Mouse (Mus musculus) limb, embryonic 11.5 days (tissue): Measurements from ENCODE around the gene Sh3bgrl2. TPM values are rescaled to one million over a fixed set of nuclear protein-coding genes. Genes with fewer than 3 reads are reported as not detected.

Experiments
- ATAC-seq: fragments of 200-750 bp; cut with Nextera tagmentation; 2 replicates; pipeline ENCODE4 v1.8.0; 2017; ENCODE audit warnings: low read depth; ENCODE audit not compliant: insufficient number of reproducible peaks, low FRiP score, low TSS enrichment
- DNase-seq: peaks from one replicate; pipeline ENCODE4 v3.0.0-alpha.2; 2015; ENCODE audit warnings: low spot score
- H3K27ac ChIP-seq: fragments of 300-500 bp; sonication (generic); replicated peaks from 2 replicates; pipeline ENCODE4 v1.5.1; 2014; ENCODE audit warnings: low read depth, mild to moderate bottlenecking, low read length
- H3K27me3 ChIP-seq: fragments of 300-500 bp; sonication (generic); 2 replicates; pipeline ENCODE4 v1.6.1; 2014; ENCODE audit warnings: mild to moderate bottlenecking, low read length, mixed read lengths; ENCODE audit not compliant: control insufficient read depth, insufficient read depth
- H3K36me3 ChIP-seq: fragments of 300-500 bp; sonication (generic); 2 replicates; pipeline ENCODE4 v1.6.1; 2014; ENCODE audit warnings: mild to moderate bottlenecking, low read length, moderate library complexity, mixed read lengths; ENCODE audit not compliant: control insufficient read depth, insufficient read depth
- H3K4me1 ChIP-seq: fragments of 300-500 bp; sonication (generic); 2 replicates; pipeline ENCODE4 v1.6.1; 2014; ENCODE audit warnings: low read length, mixed read lengths; ENCODE audit not compliant: control insufficient read depth, insufficient read depth
- H3K4me2 ChIP-seq: fragments of 300-500 bp; sonication (generic); 2 replicates; pipeline ENCODE4 v1.6.1; 2014; ENCODE audit warnings: low read depth, mild to moderate bottlenecking, moderate library complexity; ENCODE audit not compliant: severe bottlenecking
- H3K4me3 ChIP-seq: fragments of 300-500 bp; sonication (generic); 2 replicates; pipeline ENCODE4 v1.5.1; 2014; ENCODE audit warnings: low read depth, low read length
- H3K9ac ChIP-seq: fragments of 300-500 bp; sonication (generic); 2 replicates; pipeline ENCODE4 v1.6.1; 2014; ENCODE audit warnings: mild to moderate bottlenecking, low read length
- H3K9me3 ChIP-seq: fragments of 300-500 bp; sonication (generic); 2 replicates; pipeline ENCODE4 v1.6.1; 2016; ENCODE audit warnings: low read length; ENCODE audit not compliant: control insufficient read depth
- WGBS: fragments of 180-500 bp; shearing (Covaris S2); extraction: QIAGEN DNeasy Blood & Tissue Kit; methylation state at CpG from one replicate; pipeline ENCODE4 v1.1.7; 2014; 5-methylcytosine and 5-hydroxymethylcytosine counted together
- polyA plus RNA-seq: library from polyadenylated mRNA; unstranded; fragments of >200 nt; fragmentation: Nextera tagmentation; extraction: Ambion mirVana; gene quantifications from 2 replicates; pipeline ENCODE4 v1.2.1, GENCODE M21; 2014

Sh3bgrl2 gene
- polyA plus RNA-seq, 1 experiment from 2014 or later, result 14.0 TPM

GRCm38 (mm10) chr9:83537921-83538536 lies 10.1 kb upstream of the Sh3bgrl2 start:
- H3K27ac ChIP-seq, result no peak overlapping the region
- no peaks in the 10 kb centered on the region for H3K4me1 ChIP-seq
- no peak for DNase-seq
- no peaks in the 10 kb centered on the region for H3K36me3 ChIP-seq
- no peak overlapping the region for H3K4me3 ChIP-seq
- H3K9ac ChIP-seq, result no peak overlapping the region
- ATAC-seq, result no peak
- H3K9me3 ChIP-seq, result no peaks in the 10 kb centered on the region
- no peaks in the 10 kb centered on the region for H3K27me3 ChIP-seq
- 50% methylated on average over 15 of the region's 15 CpGs for WGBS
- H3K4me2 ChIP-seq, result no peak overlapping the region

- no peak overlapping the region for H3K4me2 ChIP-seq
- DNase-seq (no peak), ATAC-seq (no peak)
- H3K27ac ChIP-seq, result no peak overlapping the region
- 83% methylated on average over 14 of the region's 14 CpGs for whole genome bisulfite sequencing
- no peaks in the 10 kb centered on the region for H3K9me3 ChIP-seq
- H3K27me3 ChIP-seq, result no peaks in the 10 kb centered on the region
- no peaks in the 10 kb centered on the region for H3K36me3 ChIP-seq
- H3K4me3 ChIP-seq, result no peak overlapping the region
- no peaks in the 10 kb centered on the region for H3K4me1 ChIP-seq
- no peak overlapping the region for H3K9ac ChIP-seq
Measured at GRCm38 (mm10) chr9:83539809-83540491, 8.2 kb upstream of the Sh3bgrl2 start.

GRCm38 (mm10) chr9:83540492-83540857 lies 7.7 kb upstream of the Sh3bgrl2 start:
- no peak overlapping the region for H3K4me2 ChIP-seq
- H3K27me3 ChIP-seq, result no peaks in the 10 kb centered on the region
- H3K4me1 ChIP-seq, result no peaks in the 10 kb centered on the region
- no peak overlapping the region for H3K27ac ChIP-seq
- H3K4me3 ChIP-seq, result no peak overlapping the region
- no peak for DNase-seq
- ATAC-seq, result no peak
- no peak overlapping the region for H3K9ac ChIP-seq
- H3K9me3 ChIP-seq, result no peaks in the 10 kb centered on the region
- H3K36me3 ChIP-seq, result no peaks in the 10 kb centered on the region
- WGBS, result 91% methylated on average over 4 of the region's 4 CpGs

DNA sequence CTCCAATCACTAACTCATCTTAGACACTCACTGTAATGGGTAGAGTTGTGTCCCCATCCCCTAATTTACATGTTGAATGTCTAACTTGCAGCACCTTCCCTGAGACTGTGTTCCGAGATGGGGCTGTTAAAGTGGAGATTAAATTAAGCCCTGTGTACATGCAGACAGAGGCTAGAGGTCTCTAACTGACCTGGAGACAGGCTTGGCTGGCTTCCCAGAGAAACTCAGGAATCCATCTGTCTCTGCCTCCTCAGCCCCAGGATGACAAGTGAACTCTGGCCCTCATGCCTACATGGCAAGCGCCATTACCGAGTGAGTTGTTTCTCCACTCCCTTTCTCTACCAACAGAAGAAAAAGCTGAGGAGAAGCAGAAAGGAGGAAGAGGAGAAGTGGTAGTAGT lies 7.2 kb upstream of the Sh3bgrl2 start:
- H3K9ac ChIP-seq, result no peak overlapping the region
- no peak overlapping the region for H3K4me3 ChIP-seq
- no peak overlapping the region for H3K27ac ChIP-seq
- H3K4me1 ChIP-seq, result no peaks in the 10 kb centered on the region
- H3K9me3 ChIP-seq, result no peaks in the 10 kb centered on the region
- DNase-seq (no peak), ATAC-seq (no peak)
- WGBS, result 83% methylated on average over 3 of the region's 3 CpGs
- H3K4me2 ChIP-seq, result no peak overlapping the region
- H3K27me3 ChIP-seq, result no peaks in the 10 kb centered on the region
- H3K36me3 ChIP-seq, result no peaks in the 10 kb centered on the region

DNA sequence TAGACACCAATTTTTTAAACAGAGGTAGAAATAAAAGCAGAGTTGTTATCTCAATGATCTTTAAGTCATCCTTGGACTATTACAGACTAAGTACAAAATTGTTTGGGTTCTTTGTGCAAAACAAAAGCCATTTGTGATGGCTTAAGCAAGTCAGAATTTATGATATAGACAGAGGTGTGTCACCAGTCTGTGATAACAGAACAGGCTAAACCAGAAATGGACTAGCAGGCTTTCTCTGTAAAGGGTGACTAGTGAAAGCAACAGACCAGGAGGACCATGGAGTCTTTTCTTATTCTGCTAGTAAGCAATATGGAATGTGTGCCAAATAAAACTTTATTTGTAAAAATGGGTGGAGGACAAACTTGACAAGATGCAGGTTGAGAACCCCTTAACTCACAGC lies 2.9 kb upstream of the Sh3bgrl2 start:
- ATAC-seq, result no peak
- DNase-seq, result no peak
- no peak overlapping the region for H3K4me2 ChIP-seq
- H3K9me3 ChIP-seq, result no peaks in the 10 kb centered on the region
- H3K27ac ChIP-seq, result no peak overlapping the region
- H3K4me1 ChIP-seq, result no peaks in the 10 kb centered on the region
- no peaks in the 10 kb centered on the region for H3K27me3 ChIP-seq
- no peaks in the 10 kb centered on the region for H3K36me3 ChIP-seq
- H3K9ac ChIP-seq, result no peak overlapping the region
- H3K4me3 ChIP-seq, result no peak overlapping the region

GRCm38 (mm10) chr9:83546316-83546715 lies 1.8 kb upstream of the Sh3bgrl2 start:
- no peak for ATAC-seq
- no peaks in the 10 kb centered on the region for H3K36me3 ChIP-seq
- H3K27me3 ChIP-seq, result no peaks in the 10 kb centered on the region
- no peaks in the 10 kb centered on the region for H3K9me3 ChIP-seq
- no peak overlapping the region for H3K4me3 ChIP-seq
- no peak overlapping the region for H3K27ac ChIP-seq
- DNase-seq, result no peak
- WGBS, result 81% methylated on average over 7 of the region's 7 CpGs
- H3K4me2 ChIP-seq, result no peak overlapping the region
- H3K9ac ChIP-seq, result no peak overlapping the region
- H3K4me1 ChIP-seq, result no peaks in the 10 kb centered on the region

DNA sequence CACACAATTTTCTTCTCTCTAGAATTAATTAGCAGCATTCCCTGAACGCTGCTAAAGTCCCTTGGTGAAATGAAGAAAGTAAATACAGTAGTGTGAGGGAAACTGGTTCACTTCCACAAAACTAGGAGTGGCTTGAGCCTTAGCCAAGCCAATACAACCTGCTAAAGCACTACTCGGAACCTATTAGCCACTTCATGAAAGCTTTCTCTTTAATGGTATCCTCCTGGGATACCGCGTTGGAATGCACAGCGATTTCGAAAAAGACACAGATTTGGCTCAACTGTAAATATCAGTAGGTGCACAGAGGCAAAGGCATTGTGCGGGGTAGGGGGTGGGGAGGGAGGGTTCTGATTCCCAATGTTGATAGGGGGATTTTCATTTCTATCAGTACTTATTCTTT lies 898 bp upstream of the Sh3bgrl2 start:
- Histone ChIP-seq H3K4me2 (no peak overlapping the region), H3K9ac (no peak overlapping the region), H3K4me3 (no peak overlapping the region), H3K4me1 (no peaks in the 10 kb centered on the region), H3K27ac (no peak overlapping the region), H3K9me3 (no peaks in the 10 kb centered on the region), H3K27me3 (no peaks in the 10 kb centered on the region), H3K36me3 (no peaks in the 10 kb centered on the region)
- no peak for DNase-seq
- no peak for ATAC-seq
- 81% methylated on average over 7 of the region's 7 CpGs for WGBS

DNA sequence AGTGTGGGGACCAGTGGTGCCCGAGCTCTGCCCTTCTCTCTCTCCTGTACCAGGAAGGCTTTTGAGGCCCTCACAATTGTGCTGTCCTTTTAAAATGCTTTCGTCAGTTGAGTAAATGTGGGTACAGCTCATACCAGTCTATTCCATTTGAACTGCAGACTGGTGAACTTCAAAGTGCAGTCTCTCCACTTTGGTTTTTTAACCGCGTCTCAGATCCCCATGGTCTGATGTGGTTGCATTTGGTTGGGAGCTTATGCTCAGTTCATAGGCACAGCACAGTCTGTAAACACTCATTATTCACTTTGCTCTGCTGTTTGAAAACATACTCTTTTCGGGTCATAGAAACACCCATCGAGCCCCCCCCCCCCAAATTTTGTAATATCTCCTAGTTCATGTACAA lies 1.7 kb downstream of the Sh3bgrl2 start:
- ATAC-seq, result no peak
- 86% methylated on average over 6 of the region's 6 CpGs for WGBS
- no peak overlapping the region for H3K9ac ChIP-seq

DNA sequence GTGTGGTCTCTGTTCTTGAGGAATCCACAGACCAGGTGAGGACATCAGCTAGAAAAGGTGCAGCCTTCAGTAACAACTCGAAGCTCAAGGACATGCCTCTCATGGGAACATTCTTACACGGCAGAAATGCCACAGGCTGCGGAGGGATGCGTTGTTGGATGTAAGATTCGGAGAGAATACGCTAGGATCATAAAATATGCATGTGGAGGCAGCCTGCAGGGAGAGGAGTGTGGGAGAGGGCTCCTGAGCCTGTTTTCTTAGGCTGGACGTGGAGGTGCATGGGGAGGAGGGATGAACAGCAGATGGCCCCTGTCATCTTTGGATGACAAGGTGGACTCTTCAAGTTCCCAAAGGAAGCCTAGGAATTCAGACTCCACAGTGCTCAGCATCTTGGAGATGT lies 3.0 kb downstream of the Sh3bgrl2 start:
- Histone ChIP-seq H3K9me3 (no peaks in the 10 kb centered on the region), H3K27me3 (no peaks in the 10 kb centered on the region), H3K4me3 (no peak overlapping the region), H3K4me1 (no peaks in the 10 kb centered on the region), H3K4me2 (no peak overlapping the region), H3K36me3 (no peaks in the 10 kb centered on the region), H3K9ac (no peak overlapping the region), H3K27ac (no peak overlapping the region)
- ATAC-seq, result no peak
- WGBS, result 67% methylated on average over 7 of the region's 7 CpGs
- no peak for DNase-seq

More for the DNA sequence above, 1.7 kb downstream of the Sh3bgrl2 start:
- no peaks in the 10 kb centered on the region for H3K4me1 ChIP-seq
- no peaks in the 10 kb centered on the region for H3K27me3 ChIP-seq
- DNase-seq, result no peak
- no peaks in the 10 kb centered on the region for H3K9me3 ChIP-seq
- no peaks in the 10 kb centered on the region for H3K36me3 ChIP-seq
- H3K4me3 ChIP-seq, result no peak overlapping the region
- no peak overlapping the region for H3K4me2 ChIP-seq
- H3K27ac ChIP-seq, result no peak overlapping the region
